Mouse (Mus musculus) ES-E14 (cell line): ENCODE results near the gene Pus7l.

Experiments
- CHD2 ChIP-seq: IDR thresholded peaks from 2 replicates; pipeline ENCODE4 v1.6.1; 2014; ENCODE audit warnings: mild to moderate bottlenecking, low read depth, low read length, inconsistent platforms
- HCFC1 ChIP-seq: IDR thresholded peaks from 2 replicates; pipeline ENCODE4 v1.6.1; 2012; ENCODE audit warnings: low read length, inconsistent platforms, borderline replicate concordance; ENCODE audit not compliant: insufficient read depth
- ZC3H11A ChIP-seq: IDR thresholded peaks from 2 replicates; pipeline ENCODE4 v1.6.1; 2012; ENCODE audit warnings: low read depth, mild to moderate bottlenecking, inconsistent platforms, low read length, borderline replicate concordance
- ZNF384 ChIP-seq: IDR thresholded peaks from 2 replicates; pipeline ENCODE4 v1.6.1; 2012; ENCODE audit warnings: low read depth, low read length, inconsistent platforms

DNA sequence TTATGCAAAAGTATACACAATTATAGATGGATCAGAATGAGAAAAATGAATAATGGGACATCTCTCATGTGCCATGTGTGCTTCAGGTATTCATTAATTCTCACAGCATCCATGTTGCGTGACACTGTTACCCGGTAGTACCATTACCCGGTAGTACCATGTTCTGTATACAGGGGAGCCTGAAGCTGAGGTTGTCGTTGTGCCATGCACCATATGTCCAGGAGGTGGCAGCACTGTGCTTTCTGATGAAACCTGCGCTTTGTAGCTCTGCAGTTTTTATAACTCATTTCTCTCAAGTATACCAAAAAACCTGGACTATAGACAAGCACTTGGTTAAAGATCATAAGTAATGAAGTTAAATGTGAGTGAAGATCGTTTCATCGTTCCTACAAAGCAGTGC is 14.1 kb upstream of the Pus7l start:
- no peak for TF ChIP-seq CHD2
- TF ChIP-seq ZC3H11A, result 0 out of 2 replicates have a peak, but pooled peaks have one; percentile 31
- TF ChIP-seq ZNF384, result no peak
- no peak for TF ChIP-seq HCFC1
